Mouse (Mus musculus): ENCODE data around the gene Snx5. TPM values are rescaled to one million over a fixed set of nuclear protein-coding genes. Genes with fewer than 3 reads are reported as not detected.

Gene Snx5
- polyA plus RNA-seq, 1 experiment from 2014 or later = 132 TPM

- no peak overlapping the region for H3K4me3 ChIP-seq
- ATAC-seq (ENCODE audit: insufficient number of reproducible peaks, insufficient read depth, low FRiP score, low TSS enrichment) = no peak
- WGBS = 74% methylated on average over 3 of the region's 3 CpGs
- peaks cover 21% of the 10 kb centered on the region for H3K4me1 ChIP-seq
- peaks cover 26% of the 10 kb centered on the region for H3K36me3 ChIP-seq
- H3K27ac ChIP-seq = no peak overlapping the region
- H3K9ac ChIP-seq = no peak overlapping the region
- no peak overlapping the region for H3K4me2 ChIP-seq (replicated peaks)
- no peaks in the 10 kb centered on the region for H3K9me3 ChIP-seq
- H3K27me3 ChIP-seq = no peaks in the 10 kb centered on the region
Measured at GRCm38 (mm10) chr2:144265120-144265488, 5.6 kb downstream of the Snx5 start.

GRCm38 (mm10) chr2:144264398-144265119 is 6.1 kb downstream of the Snx5 start:
- Histone ChIP-seq H3K4me1 (peaks cover 21% of the 10 kb centered on the region), H3K27me3 (no peaks in the 10 kb centered on the region), H3K4me2 (replicated peaks) (no peak overlapping the region), H3K27ac (no peak overlapping the region), H3K9ac (no peak overlapping the region), H3K36me3 (peaks cover 27% of the 10 kb centered on the region), H3K4me3 (no peak overlapping the region), H3K9me3 (no peaks in the 10 kb centered on the region)
- 80% methylated on average over 5 of the region's 5 CpGs for WGBS
- no peak for ATAC-seq (ENCODE audit: insufficient number of reproducible peaks, insufficient read depth, low FRiP score, low TSS enrichment)

DNA sequence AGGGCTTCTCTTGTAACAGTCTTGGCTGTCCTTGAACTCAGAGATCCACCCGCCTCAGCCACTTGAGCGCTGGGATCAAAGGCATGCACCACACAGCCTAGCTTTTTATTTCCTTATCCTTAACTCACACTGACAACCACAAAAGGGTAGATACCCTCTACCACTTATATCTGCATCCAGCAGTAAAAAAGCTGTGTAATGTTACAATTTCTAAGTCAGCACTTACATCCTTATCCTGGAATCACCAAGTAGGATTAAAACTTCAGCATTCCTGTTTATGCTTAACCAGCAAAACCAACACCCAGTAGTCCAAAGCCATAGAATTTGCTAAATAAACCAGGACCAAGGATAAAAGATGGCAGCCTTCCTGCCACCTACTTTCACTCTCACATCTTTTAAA is 7.9 kb downstream of the Snx5 start:
- ATAC-seq (ENCODE audit: insufficient number of reproducible peaks, insufficient read depth, low FRiP score, low TSS enrichment) = no peak
- Histone ChIP-seq H3K9ac (no peak overlapping the region), H3K4me1 (peaks cover 12% of the 10 kb centered on the region), H3K27me3 (no peaks in the 10 kb centered on the region), H3K36me3 (peaks cover 44% of the 10 kb centered on the region), H3K9me3 (no peaks in the 10 kb centered on the region), H3K4me3 (no peak overlapping the region), H3K4me2 (replicated peaks) (no peak overlapping the region), H3K27ac (no peak overlapping the region)
- 93% methylated on average over 2 of the region's 2 CpGs for WGBS

GRCm38 (mm10) chr2:144250111-144250510 is 20.6 kb downstream of the Snx5 start:
- Histone ChIP-seq H3K27ac (no peak overlapping the region), H3K9me3 (no peaks in the 10 kb centered on the region), H3K27me3 (no peaks in the 10 kb centered on the region), H3K36me3 (peaks cover 53% of the 10 kb centered on the region), H3K4me3 (no peak overlapping the region), H3K4me2 (replicated peaks) (no peak overlapping the region), H3K4me1 (peaks cover 25% of the 10 kb centered on the region), H3K9ac (no peak overlapping the region)
- no peak for ATAC-seq (ENCODE audit: insufficient number of reproducible peaks, insufficient read depth, low FRiP score, low TSS enrichment)

- H3K27me3 ChIP-seq = no peaks in the 10 kb centered on the region
- ATAC-seq (ENCODE audit: insufficient number of reproducible peaks, insufficient read depth, low FRiP score, low TSS enrichment) = no peak
- no peak overlapping the region for H3K4me3 ChIP-seq
- no peak overlapping the region for H3K4me2 ChIP-seq (replicated peaks)
- peaks cover 40% of the 10 kb centered on the region for H3K36me3 ChIP-seq
- H3K9ac ChIP-seq = no peak overlapping the region; the same call in 1 of the 2 replicates
- WGBS = 21% methylated on average over 4 of the region's 4 CpGs
- no peaks in the 10 kb centered on the region for H3K9me3 ChIP-seq
- no peak overlapping the region; the same call in 1 of the 2 replicates for H3K27ac ChIP-seq
- H3K4me1 ChIP-seq = peaks cover 25% of the 10 kb centered on the region
Measured at GRCm38 (mm10) chr2:144248613-144249376, 21.9 kb downstream of the Snx5 start.

GRCm38 (mm10) chr2:144247337-144247978 is 23.2 kb downstream of the Snx5 start:
- no peak overlapping the region for H3K4me3 ChIP-seq
- peak overlapping the region; percentile 30 for H3K27ac ChIP-seq
- peaks cover 26% of the 10 kb centered on the region for H3K36me3 ChIP-seq
- no peaks in the 10 kb centered on the region for H3K27me3 ChIP-seq
- H3K9ac ChIP-seq = no peak overlapping the region
- WGBS = 35% methylated on average over 5 of the region's 5 CpGs
- peaks cover 25% of the 10 kb centered on the region for H3K4me1 ChIP-seq
- ATAC-seq (ENCODE audit: insufficient number of reproducible peaks, insufficient read depth, low FRiP score, low TSS enrichment) = no peak
- no peak overlapping the region for H3K4me2 ChIP-seq (replicated peaks)
- H3K9me3 ChIP-seq = no peaks in the 10 kb centered on the region

- no peak for ATAC-seq (ENCODE audit: insufficient number of reproducible peaks, insufficient read depth, low FRiP score, low TSS enrichment)
- 78% methylated on average over 2 of the region's 2 CpGs for WGBS
- no peak overlapping the region for H3K27ac ChIP-seq
- H3K4me1 ChIP-seq = peaks cover 25% of the 10 kb centered on the region
- no peaks in the 10 kb centered on the region for H3K9me3 ChIP-seq
- H3K4me3 ChIP-seq = no peak overlapping the region
- no peak overlapping the region for H3K4me2 ChIP-seq (replicated peaks)
- peaks cover 17% of the 10 kb centered on the region for H3K36me3 ChIP-seq
- no peak overlapping the region for H3K9ac ChIP-seq
- no peaks in the 10 kb centered on the region for H3K27me3 ChIP-seq
Measured at GRCm38 (mm10) chr2:144246270-144246669, 24.4 kb downstream of the Snx5 start.

DNA sequence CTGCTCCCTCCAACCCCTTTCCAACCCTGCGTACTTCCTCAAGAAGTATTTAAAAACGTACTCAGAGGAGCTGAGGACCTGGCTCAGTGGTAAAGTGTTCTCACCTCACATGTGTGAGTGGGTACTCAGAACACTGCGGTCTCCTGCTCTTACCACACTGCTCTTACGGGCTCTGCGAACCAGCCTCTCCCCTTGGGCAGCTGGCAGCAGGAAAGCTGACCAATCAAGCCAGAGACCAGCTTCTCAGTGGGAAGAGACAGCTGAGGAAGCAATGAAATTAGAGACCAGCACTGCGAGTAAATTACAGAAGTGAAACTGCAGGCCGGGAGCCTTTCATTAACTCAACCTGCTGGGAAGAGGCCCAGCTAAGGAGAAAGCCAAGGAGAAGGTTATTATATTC is 25.2 kb downstream of the Snx5 start:
- Histone ChIP-seq H3K9me3 (no peaks in the 10 kb centered on the region), H3K9ac (no peak overlapping the region), H3K27ac (peak overlapping the region; percentile 58; the same call in 1 of the 2 replicates), H3K4me3 (no peak overlapping the region), H3K27me3 (no peaks in the 10 kb centered on the region), H3K36me3 (peaks cover 10% of the 10 kb centered on the region), H3K4me2 (replicated peaks) (no peak overlapping the region), H3K4me1 (peaks cover 30% of the 10 kb centered on the region)
- WGBS = 46% methylated on average over 7 of the region's 7 CpGs
- no peak for ATAC-seq (ENCODE audit: insufficient number of reproducible peaks, insufficient read depth, low FRiP score, low TSS enrichment)

DNA sequence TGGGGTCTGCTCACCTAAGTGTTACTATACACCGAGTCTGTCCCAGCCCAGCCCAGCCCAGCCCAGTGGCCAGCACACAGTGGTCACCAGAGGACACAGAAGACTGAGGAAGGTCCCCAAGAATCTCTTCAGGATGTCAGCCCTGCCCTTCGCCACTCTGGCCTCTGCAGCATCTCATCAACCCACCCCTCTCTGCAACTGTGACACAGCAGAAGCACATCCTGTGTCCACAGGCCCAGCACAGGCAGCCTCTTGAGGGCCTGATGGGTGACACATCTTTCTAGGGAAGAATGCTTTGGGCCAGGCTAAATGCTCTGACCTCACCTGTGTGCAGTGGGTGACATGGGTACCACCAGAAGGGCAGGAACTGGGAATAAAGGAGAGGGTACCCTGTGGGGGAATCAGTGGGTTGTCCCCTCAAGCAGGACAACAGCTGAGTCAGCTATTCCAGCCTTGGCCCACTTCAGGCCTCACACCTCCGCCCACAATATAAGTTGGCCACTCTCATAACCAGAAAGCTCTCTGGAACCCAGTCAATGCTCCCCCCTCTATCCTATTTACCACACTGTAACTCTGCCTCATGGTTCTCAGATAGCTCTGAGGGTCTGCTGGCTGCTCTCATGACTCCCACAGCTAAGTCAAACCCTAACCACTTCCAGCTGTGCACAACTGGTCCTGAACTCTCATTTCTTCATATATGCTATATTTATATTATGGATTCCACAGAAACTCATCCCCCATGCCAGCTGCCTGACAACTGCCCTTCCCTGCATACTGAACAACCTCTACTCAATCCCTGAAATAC is 30.4 kb downstream of the Snx5 start:
- WGBS = 78% methylated on average over 3 of the region's 3 CpGs
- Histone ChIP-seq H3K36me3 (no peaks in the 10 kb centered on the region), H3K9ac (no peak overlapping the region), H3K27ac (peak overlapping the region; percentile 68), H3K4me3 (no peak overlapping the region), H3K27me3 (no peaks in the 10 kb centered on the region), H3K4me1 (peaks cover 27% of the 10 kb centered on the region), H3K9me3 (no peaks in the 10 kb centered on the region), H3K4me2 (replicated peaks) (no peak overlapping the region)
- ATAC-seq (ENCODE audit: insufficient number of reproducible peaks, insufficient read depth, low FRiP score, low TSS enrichment) = peak; percentile 81; the same call in 1 of the 2 replicates

DNA sequence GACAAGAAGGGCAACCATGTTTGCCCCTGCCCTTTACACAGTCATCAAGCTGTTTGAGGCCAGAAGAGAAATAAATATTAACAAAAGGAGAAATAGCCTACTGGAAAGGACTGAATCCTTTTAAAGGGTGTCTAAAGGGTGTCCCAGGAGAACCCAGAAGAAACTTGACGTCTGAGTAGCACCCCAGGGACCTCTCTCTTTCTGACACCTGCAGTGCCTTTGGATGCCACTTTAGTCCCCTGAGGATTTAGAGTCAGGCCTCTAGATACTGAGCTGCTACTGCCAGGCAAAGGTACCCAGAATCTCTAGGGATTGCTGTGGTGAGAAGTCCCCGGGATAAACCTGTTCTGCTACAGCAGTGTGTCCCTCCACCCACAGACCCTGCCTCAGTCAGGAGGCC is 31.4 kb downstream of the Snx5 start:
- no peak overlapping the region for H3K9ac ChIP-seq
- H3K27me3 ChIP-seq = no peaks in the 10 kb centered on the region
- 67% methylated on average over 2 of the region's 2 CpGs for WGBS
- H3K4me1 ChIP-seq = peaks cover 26% of the 10 kb centered on the region
- no peak overlapping the region for H3K4me3 ChIP-seq
- no peak overlapping the region for H3K4me2 ChIP-seq (replicated peaks)
- ATAC-seq (ENCODE audit: insufficient number of reproducible peaks, insufficient read depth, low FRiP score, low TSS enrichment) = no peak
- no peaks in the 10 kb centered on the region for H3K36me3 ChIP-seq
- no peaks in the 10 kb centered on the region for H3K9me3 ChIP-seq
- H3K27ac ChIP-seq = no peak overlapping the region

GRCm38 (mm10) chr2:144238341-144238740 is 32.4 kb downstream of the Snx5 start:
- no peak for ATAC-seq (ENCODE audit: insufficient number of reproducible peaks, insufficient read depth, low FRiP score, low TSS enrichment)
- no peaks in the 10 kb centered on the region for H3K36me3 ChIP-seq
- WGBS = 76% methylated on average over 6 of the region's 6 CpGs
- no peak overlapping the region for H3K4me3 ChIP-seq
- peaks cover 26% of the 10 kb centered on the region for H3K4me1 ChIP-seq
- no peak overlapping the region for H3K4me2 ChIP-seq (replicated peaks)
- H3K9ac ChIP-seq = no peak overlapping the region
- H3K27ac ChIP-seq = no peak overlapping the region
- no peaks in the 10 kb centered on the region for H3K9me3 ChIP-seq
- no peaks in the 10 kb centered on the region for H3K27me3 ChIP-seq
